Mouse (Mus musculus): ENCODE data around the gene Iqch. TPM values are rescaled to one million over a fixed set of nuclear protein-coding genes. Genes with fewer than 3 reads are reported as not detected.

The Iqch gene
- total RNA-seq, 2 experiments from 2014 or later: 0.10 TPM; not detected in 1

DNA sequence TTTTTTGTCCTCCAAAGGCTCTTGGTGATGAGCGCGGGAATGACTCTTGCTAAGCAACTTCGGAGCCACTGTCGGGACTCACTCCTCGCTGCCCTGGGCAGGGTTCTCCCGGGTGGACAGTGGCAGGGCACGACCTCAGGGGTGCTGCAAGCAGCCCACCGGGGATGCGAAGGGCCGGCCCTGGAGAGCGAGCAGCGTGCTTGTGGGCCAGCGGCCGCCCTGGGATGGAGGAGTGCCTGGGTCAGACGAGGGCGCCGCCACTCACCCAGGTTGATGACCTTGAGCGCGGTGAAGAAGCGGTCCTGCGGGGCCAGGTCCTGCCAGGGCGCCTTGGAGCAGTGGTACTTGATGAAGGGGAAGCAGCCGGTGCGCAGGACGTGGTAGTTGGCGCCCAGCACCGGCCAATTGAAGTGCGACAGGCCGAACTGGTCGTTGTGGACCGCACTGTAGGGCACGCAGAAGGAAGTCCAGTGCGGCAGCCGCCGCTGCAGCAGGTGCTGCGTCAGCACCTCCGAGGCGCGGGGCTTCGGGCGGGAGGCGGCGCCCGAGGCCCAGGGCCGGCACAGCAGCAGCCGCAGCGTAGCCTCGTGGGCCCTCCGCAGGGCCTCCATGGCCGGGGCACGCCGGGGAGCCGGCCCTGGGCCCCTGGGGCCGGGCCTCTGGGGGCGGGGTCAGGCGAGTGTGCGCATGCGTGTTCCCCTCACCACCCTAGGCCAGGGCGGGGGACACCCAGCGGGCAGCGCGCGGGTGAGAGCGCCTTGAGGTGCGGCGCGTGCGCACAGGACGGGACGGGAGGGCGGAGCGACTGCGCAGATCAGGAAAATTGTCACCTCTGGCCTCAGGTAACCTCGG lies 203.5 kb downstream of the Iqch start, which contains the start of gene 2300009A05Rik:
TSS of gene 2300009A05Rik (minus strand) at position 636 of the 852 bp plus-strand sequence.
- peak within 1 kb of the TSS; percentile 96 for H3K27ac ChIP-seq
- DNase-seq (ENCODE audit: low spot score in 2 of 2): peak; percentile 93
- no peak for TF ChIP-seq CTCF (conservative IDR thresholded peaks at IDR 0.05)
- H3K4me3 ChIP-seq: peak within 1 kb of the TSS; percentile 95

DNA sequence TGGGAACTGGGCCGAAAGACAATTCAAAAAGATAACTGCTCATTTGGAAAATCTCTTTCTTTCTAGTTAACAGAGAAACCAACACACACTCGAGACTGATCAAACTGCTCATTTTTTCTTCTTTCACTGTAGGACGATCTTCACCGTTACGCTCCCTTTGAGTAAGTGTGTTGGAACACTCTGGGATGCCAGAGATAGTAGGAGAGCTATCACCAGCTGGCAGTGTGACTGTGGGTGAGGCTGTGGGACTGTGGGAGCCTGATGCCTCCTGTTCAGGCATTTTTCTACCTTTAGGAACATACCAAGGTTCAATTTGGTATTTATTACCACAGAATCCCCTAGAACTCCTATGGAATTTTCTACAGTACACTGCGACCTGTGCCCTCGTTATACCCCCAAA lies 206.7 kb downstream of the Iqch start:
- TF ChIP-seq CTCF (conservative IDR thresholded peaks at IDR 0.05): no peak
- no peak overlapping the region for H3K4me3 ChIP-seq
- DNase-seq (ENCODE audit: low spot score in 2 of 2): peak; percentile 38 to 46
- H3K27ac ChIP-seq: peak overlapping the region; percentile 56

GRCm38 (mm10) chr9:63391307-63391706 lies 211.0 kb downstream of the Iqch start:
- DNase-seq (ENCODE audit: low spot score in 2 of 2): no peak
- Histone ChIP-seq H3K4me3 (no peak overlapping the region), H3K27ac (no peak overlapping the region)
- no peak for TF ChIP-seq CTCF (conservative IDR thresholded peaks at IDR 0.05)

DNA sequence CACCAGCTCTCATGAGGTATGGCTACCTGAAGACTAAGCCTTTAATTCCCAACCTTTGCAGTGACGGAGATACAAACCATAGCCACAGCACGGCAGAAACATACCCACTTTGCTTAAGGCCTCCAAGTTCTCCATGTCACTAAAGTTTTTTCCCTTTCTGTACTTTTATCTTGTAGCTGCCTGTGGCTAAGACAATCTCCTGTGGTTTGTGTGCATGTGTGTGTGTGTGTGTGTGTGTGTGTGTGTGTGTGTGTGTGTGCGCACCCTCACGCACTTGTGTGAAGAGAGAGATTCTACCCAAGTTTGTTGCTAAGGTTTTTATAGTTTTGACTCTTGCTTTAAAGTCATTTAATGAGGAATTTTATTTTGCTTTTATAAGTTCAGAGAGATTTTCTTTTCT lies 219.5 kb downstream of the Iqch start:
- Histone ChIP-seq H3K27ac (no peak overlapping the region), H3K4me3 (no peak overlapping the region)
- no peak for DNase-seq (ENCODE audit: low spot score in 2 of 2)
- TF ChIP-seq CTCF (conservative IDR thresholded peaks at IDR 0.05): no peak

DNA sequence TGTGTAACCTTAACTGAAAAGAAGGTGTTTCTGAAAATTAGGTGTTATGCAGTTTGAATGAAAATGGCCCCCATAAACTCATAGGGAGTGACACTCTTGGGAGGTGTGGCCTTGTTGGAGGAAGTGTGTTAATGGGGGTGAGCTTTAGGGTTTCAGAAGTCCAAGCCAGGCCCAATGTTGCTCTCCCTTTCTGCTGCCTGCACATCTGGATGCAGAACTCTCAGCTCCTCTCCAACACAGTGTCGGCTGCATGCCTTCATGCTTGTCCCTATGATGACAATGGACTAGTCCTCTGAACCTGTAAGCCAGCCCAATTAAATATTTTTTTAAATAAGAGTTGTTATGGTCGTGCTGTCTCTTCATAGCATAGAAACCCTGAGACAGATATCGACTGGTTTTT lies 222.0 kb downstream of the Iqch start:
- no peak for DNase-seq (ENCODE audit: low spot score in 2 of 2)
- Histone ChIP-seq H3K27ac (no peak overlapping the region), H3K4me3 (no peak overlapping the region)
- TF ChIP-seq CTCF (conservative IDR thresholded peaks at IDR 0.05): no peak

GRCm38 (mm10) chr9:63378174-63378573 lies 224.1 kb downstream of the Iqch start:
- no peak for DNase-seq (ENCODE audit: low spot score in 2 of 2)
- no peak for TF ChIP-seq CTCF (conservative IDR thresholded peaks at IDR 0.05)
- peak overlapping the region; percentile 94 for H3K27ac ChIP-seq
- peak overlapping the region; percentile 84 for H3K4me3 ChIP-seq

DNA sequence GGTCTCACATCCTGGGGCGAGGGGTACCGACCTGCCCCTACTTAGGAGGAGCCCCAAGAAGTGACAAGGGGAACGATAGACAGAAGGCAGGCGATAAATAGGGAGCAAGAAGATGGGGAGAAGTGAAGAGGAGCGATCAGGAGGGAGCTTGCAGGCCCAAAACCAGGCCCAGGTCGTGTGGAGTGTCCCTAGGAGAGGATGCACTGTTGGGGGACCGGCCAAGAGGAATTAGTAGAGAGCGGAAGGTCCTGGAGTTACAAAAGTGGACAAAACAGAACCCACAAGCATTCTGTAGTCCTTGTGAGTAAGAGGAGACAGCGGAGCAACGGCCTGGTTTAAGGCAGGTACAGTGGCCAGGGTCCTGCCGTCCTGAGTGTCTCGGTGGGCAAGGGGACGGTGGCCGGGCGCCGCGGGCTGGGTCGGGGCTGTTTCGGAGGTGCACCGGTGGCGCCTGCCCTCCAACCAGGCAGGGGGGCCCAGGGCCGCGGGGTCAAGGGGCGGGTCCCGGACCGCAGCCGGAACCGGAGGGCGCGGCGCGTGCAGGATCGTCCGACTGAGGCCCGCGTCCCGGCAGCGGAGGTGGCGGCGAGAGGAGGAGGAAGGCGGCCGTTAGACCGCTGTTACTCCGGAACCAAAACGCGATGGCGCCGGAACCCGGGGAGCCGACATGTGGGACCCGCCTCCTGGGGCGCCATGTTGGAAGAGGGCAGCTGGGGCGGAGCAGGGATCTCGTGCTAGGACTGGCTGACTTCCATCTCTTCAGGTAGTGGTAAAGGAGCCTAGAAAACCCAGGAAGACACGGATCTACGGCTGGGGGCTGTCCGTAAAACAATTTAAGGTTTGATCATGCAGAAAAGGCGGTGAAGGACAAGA lies 224.8 kb downstream of the Iqch start, which contains the start of gene Map2k5:
TSS of gene Map2k5 (minus strand) at position 633 of the 873 bp plus-strand sequence.
- no peak; the same call in 1 of the 2 replicates for TF ChIP-seq CTCF (conservative IDR thresholded peaks at IDR 0.05)
- Histone ChIP-seq H3K4me3 (peak within 1 kb of the TSS; percentile 84), H3K27ac (peak within 1 kb of the TSS; percentile 94)
- peak; percentile 90 to 92 for DNase-seq (ENCODE audit: low spot score in 2 of 2)

- no peak overlapping the region for H3K4me3 ChIP-seq
- DNase-seq (ENCODE audit: low spot score in 2 of 2): no peak
- no peak overlapping the region for H3K27ac ChIP-seq
- TF ChIP-seq CTCF (conservative IDR thresholded peaks at IDR 0.05): no peak
Observed at GRCm38 (mm10) chr9:63373315-63373714, 229.0 kb downstream of the Iqch start.

- TF ChIP-seq CTCF (conservative IDR thresholded peaks at IDR 0.05): no peak
- Histone ChIP-seq H3K27ac (no peak overlapping the region), H3K4me3 (no peak overlapping the region)
- DNase-seq (ENCODE audit: low spot score in 2 of 2): no peak
Observed at GRCm38 (mm10) chr9:63372541-63372940, 229.8 kb downstream of the Iqch start.

Other genes starting within 250 kb of the Iqch start
- gene Map2k5, start 224.6 kb downstream of the Iqch start, total RNA-seq (2021): 10 to 100 TPM; 33.2 to 36.1 TPM
- 10 to 100 TPM; 33.7 to 33.8 TPM for gene 2300009A05Rik, start 203.2 kb downstream of the Iqch start, total RNA-seq (2021)
- 10 to 100 TPM; 60.3 to 61.0 TPM for gene Aagab, start 167 bp upstream of the Iqch start, total RNA-seq (2021)
- 10 to 100 TPM; 48.7 to 49.6 TPM for gene Smad3, start 155.5 kb upstream of the Iqch start, total RNA-seq (2021)

Measured in layer of hippocampus, adult 2 months (tissue).